Comparison of ENCODE assay signal across 11 mouse cellular contexts in the genomic region with DNA sequence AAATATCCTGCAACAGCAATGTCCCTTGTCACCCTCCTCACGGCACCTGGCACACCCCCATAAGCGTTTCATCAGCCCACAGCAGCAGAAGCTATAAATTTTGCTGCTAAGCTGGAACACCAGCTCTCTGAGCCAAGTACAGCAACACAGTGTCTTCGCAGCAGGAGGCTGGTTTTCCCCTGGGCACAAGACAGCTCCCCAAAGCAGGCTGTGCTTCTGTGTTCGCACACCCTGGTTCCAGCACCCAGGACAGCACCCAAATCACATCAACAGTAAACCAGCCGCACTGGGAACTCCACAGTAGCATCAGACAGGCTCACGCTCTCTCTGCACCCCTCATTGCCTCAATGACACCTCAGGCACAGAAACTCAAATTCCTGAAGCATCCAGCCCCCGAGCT.
DNase-seq lines count a peak whose midpoint lies in the region; ATAC-seq and TF ChIP-seq lines count a peak whose summit lies in the region.
"Had no signal": no experiment of that assay in that cellular context is flagged by ENCODE, and none has a peak within 500 bp of the region (broad histone marks: within the 10 kb centered on the region; RNA-seq: fewer than 3 reads in every experiment).

No protein-coding gene starts in this region.

- no peak overlapping the region for H3K4me2 ChIP-seq in stomach, postnatal 0 days (replicated peaks; ENCODE audit: low read depth)
- H3K4me2 ChIP-seq: embryonic facial prominence, embryonic 13.5 days; midbrain, embryonic 15.5 days had no signal

- WGBS in stomach, postnatal 0 days = 21% methylated on average over 7 of the region's 7 CpGs

- H3K9me3 ChIP-seq in stomach, postnatal 0 days (ENCODE audit: control insufficient read depth, low read length) = no peaks in the 10 kb centered on the region
- H3K9me3 ChIP-seq: embryonic facial prominence, embryonic 13.5 days; midbrain, embryonic 15.5 days had no signal

- no peak overlapping the region for H3K4me3 ChIP-seq in stomach, postnatal 0 days (ENCODE audit: low read depth, low read length)
- H3K4me3 ChIP-seq: embryonic facial prominence, embryonic 13.5 days; midbrain, embryonic 15.5 days had no signal

- no peaks in the 10 kb centered on the region for H3K4me1 ChIP-seq in stomach, postnatal 0 days (replicated peaks; ENCODE audit: control insufficient read depth, insufficient read depth)
- H3K4me1 ChIP-seq: embryonic facial prominence, embryonic 13.5 days; midbrain, embryonic 15.5 days had no signal

- H3K9ac ChIP-seq in stomach, postnatal 0 days (ENCODE audit: low read length) = no peak overlapping the region
- H3K9ac ChIP-seq: embryonic facial prominence, embryonic 13.5 days; midbrain, embryonic 15.5 days had no signal

- no peak overlapping the region for H3K27ac ChIP-seq in stomach, postnatal 0 days (replicated peaks)
- H3K27ac ChIP-seq: embryonic facial prominence, embryonic 13.5 days; midbrain, embryonic 15.5 days had no signal

- no peaks in the 10 kb centered on the region for H3K27me3 ChIP-seq in stomach, postnatal 0 days (ENCODE audit: control insufficient read depth, insufficient read depth, low read length)
- H3K27me3 ChIP-seq: midbrain, embryonic 15.5 days had no signal

- no peak for TF ChIP-seq EP300 in stomach, postnatal 0 days (optimal IDR thresholded peaks at IDR 0.05)

- intact Hi-C loops in heart, postnatal 10 days (cut with DNase I) = no loop called here

- TF ChIP-seq CTCF in stomach, postnatal 0 days (IDR thresholded peaks at IDR 0.05; ENCODE audit: low read depth) = no peak

- DNase-seq in heart, postnatal 10 days = peak; percentile 28 to 41
- DNase-seq in heart, adult 9 months (ENCODE audit: low spot score in 2 of 2) = no peak
- peak; percentile 2 to 6 for DNase-seq in right cerebral cortex, adult 2 months (ENCODE audit: low spot score in 2 of 2)
- DNase-seq in right cerebral cortex, postnatal 25 days = no peak
- peak; percentile 64 to 71 for DNase-seq in adrenal gland, postnatal 36 days
- peak; percentile 38 for DNase-seq in stomach, postnatal 0 days (ENCODE audit: low spot score)
- no peak for DNase-seq in spleen, postnatal 36 days (ENCODE audit: low spot score in 2 of 2)
- no peak for DNase-seq in layer of hippocampus, adult 8-10 months (ENCODE audit: low spot score in 2 of 2)
- DNase-seq: kidney, adult 8-10 months had no signal

- no peaks in the 10 kb centered on the region for H3K36me3 ChIP-seq in stomach, postnatal 0 days (ENCODE audit: control insufficient read depth, insufficient read depth, low read length)
- H3K36me3 ChIP-seq: embryonic facial prominence, embryonic 13.5 days; midbrain, embryonic 15.5 days had no signal

- ATAC-seq in stomach, postnatal 0 days (ENCODE audit: low FRiP score, low TSS enrichment) = no peak
- ATAC-seq: midbrain, embryonic 15.5 days had no signal

Comparison
In these comparisons a context has a peak if more than half of its experiments do, and no peak if none do; other contexts are left out.
1. DNase-seq: peak in heart, postnatal 10 days (2 of 2), right cerebral cortex, adult 2 months (2 of 2), adrenal gland, postnatal 36 days (2 of 2) and stomach, postnatal 0 days (single experiment); none in heart, adult 9 months (0 of 2), right cerebral cortex, postnatal 25 days (single experiment), spleen, postnatal 36 days (0 of 2) and layer of hippocampus, adult 8-10 months (0 of 2).